Mouse (Mus musculus) myocyte (in vitro differentiated cells): Measurements from ENCODE around the gene Cd40lg. TPM values are rescaled to one million over a fixed set of nuclear protein-coding genes. Genes with fewer than 3 reads are reported as not detected.

Experiments used
- H3K27me3 ChIP-seq: one replicate; pipeline ENCODE4 v1.6.1; 2011; ENCODE audit not compliant: control insufficient read depth, insufficient read depth, insufficient read length
- H3K36me3 ChIP-seq: one replicate; pipeline ENCODE4 v1.6.1; 2011; ENCODE audit not compliant: control insufficient read depth, insufficient read depth
- H3K4me2 ChIP-seq: one replicate; pipeline ENCODE4 v1.6.1; 2011; ENCODE audit warnings: low read depth, control low read depth
- H3K4me3 ChIP-seq: one replicate; pipeline ENCODE4 v1.5.1; 2011; ENCODE audit warnings: mild to moderate bottlenecking, control low read depth, moderate library complexity
- H3K79me2 ChIP-seq: one replicate; pipeline ENCODE4 v1.6.1; 2011; ENCODE audit not compliant: control insufficient read depth, insufficient read depth
- H3ac ChIP-seq: one replicate; pipeline ENCODE4 v1.6.1; 2011; ENCODE audit not compliant: control insufficient read depth, insufficient read length
- CEBPB ChIP-seq: IDR thresholded peaks from 2 replicates; pipeline ENCODE4 v1.6.1; 2011; ENCODE audit warnings: mild to moderate bottlenecking, moderate library complexity; ENCODE audit not compliant: poor library complexity, insufficient read depth, severe bottlenecking
- E2F4 ChIP-seq: IDR thresholded peaks from one replicate; pipeline ENCODE4 v1.6.1; 2011; ENCODE audit warnings: mild to moderate bottlenecking, control low read depth, moderate library complexity; ENCODE audit not compliant: insufficient read depth
- MAX ChIP-seq: IDR thresholded peaks from one replicate; pipeline ENCODE4 v1.6.1; 2011; ENCODE audit warnings: low read depth, mild to moderate bottlenecking, control low read depth
- MYOD1 ChIP-seq, 3 experiments: IDR thresholded peaks; one replicate each; pipeline ENCODE4 v1.6.1; 2011; ENCODE audit warnings: control low read depth in 2 of 3, low read depth in 2 of 3, mild to moderate bottlenecking in 2 of 3, moderate library complexity in 1 of 3; ENCODE audit not compliant: insufficient read length in 2 of 3, control insufficient read depth in 1 of 3
- MYOG ChIP-seq, 3 experiments: IDR thresholded peaks; one replicate each; pipeline ENCODE4 v1.6.1; 2011; ENCODE audit warnings: control low read depth in 2 of 3, low read depth in 2 of 3, mild to moderate bottlenecking in 2 of 3; ENCODE audit not compliant: insufficient read length in 2 of 3, control insufficient read depth in 1 of 3, insufficient read depth in 1 of 3
- POLR2A ChIP-seq: IDR thresholded peaks from one replicate; pipeline ENCODE4 v1.6.1; 2011; ENCODE audit warnings: low read depth, mild to moderate bottlenecking, control low read depth, moderate library complexity; ENCODE audit not compliant: insufficient read length
- POLR2AphosphoS2 ChIP-seq: IDR thresholded peaks from one replicate; pipeline ENCODE4 v1.6.1; 2011; ENCODE audit warnings: low read depth, control low read depth; ENCODE audit not compliant: insufficient read length
- REST ChIP-seq: IDR thresholded peaks from one replicate; pipeline ENCODE4 v1.6.1; 2011; ENCODE audit warnings: mild to moderate bottlenecking, control low read depth, moderate library complexity; ENCODE audit not compliant: insufficient read depth, insufficient read length
- SRF ChIP-seq: IDR thresholded peaks from one replicate; pipeline ENCODE4 v1.6.1; 2011; ENCODE audit warnings: low read depth; ENCODE audit not compliant: control insufficient read depth, insufficient read length
- TCF12 ChIP-seq: IDR thresholded peaks from one replicate; pipeline ENCODE4 v1.6.1; 2011; ENCODE audit warnings: mild to moderate bottlenecking, control low read depth; ENCODE audit not compliant: poor library complexity, insufficient read depth, severe bottlenecking
- TCF3 ChIP-seq: IDR thresholded peaks from one replicate; pipeline ENCODE4 v1.6.1; 2011; ENCODE audit warnings: low read depth, control low read depth; ENCODE audit not compliant: insufficient read length
- USF1 ChIP-seq: IDR thresholded peaks from one replicate; pipeline ENCODE4 v1.6.1; 2011; ENCODE audit warnings: low read depth, mild to moderate bottlenecking, control low read depth, moderate library complexity
- polyA plus RNA-seq: library from polyadenylated mRNA; unstranded; fragments of >200 nt; fragmentation: generic; extraction: Trizol; gene quantifications from one replicate; pipeline ENCODE4 v1.2.1, GENCODE M21; 2012; ENCODE audit warnings: missing spikeins

Cd40lg gene
- polyA plus RNA-seq: not detected

DNA sequence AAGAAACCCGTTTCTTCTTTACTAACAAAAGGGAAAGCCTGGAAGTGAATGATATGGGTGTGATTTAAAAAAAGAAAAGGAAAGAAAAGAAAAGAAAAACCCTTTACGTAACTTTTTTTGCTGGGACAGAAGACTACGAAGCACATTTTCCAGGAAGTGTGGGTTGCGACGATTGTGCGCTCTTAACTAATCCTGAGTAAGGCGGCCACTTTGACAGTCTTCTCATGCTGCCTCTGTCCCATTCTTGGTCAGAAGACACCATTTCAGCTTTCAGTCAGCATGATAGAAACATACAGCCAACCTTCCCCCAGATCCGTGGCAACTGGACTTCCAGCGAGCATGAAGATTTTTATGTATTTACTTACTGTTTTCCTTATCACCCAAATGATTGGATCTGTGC, at the start of gene Cd40lg:
Cd40lg (plus strand) TSS at position 268 of the 400 bp plus-strand sequence.
- no peaks in the 10 kb centered on the region for H3K36me3 ChIP-seq
- no peak within 1 kb of the TSS for H3K4me2 ChIP-seq
- H3K4me3 ChIP-seq: no peak within 1 kb of the TSS
- TF ChIP-seq MYOD1 (IDR thresholded peaks at IDR 0.05; ENCODE audit: control insufficient read depth in 1 of 3, insufficient read length in 2 of 3, low read depth in 2 of 3) (no peak), REST (no peak), TCF12 (no peak), TCF3 (no peak), SRF (no peak), E2F4 (no peak), CEBPB (no peak), POLR2AphosphoS2 (no peak), MYOG (IDR thresholded peaks at IDR 0.05; ENCODE audit: control insufficient read depth in 1 of 3, insufficient read depth in 1 of 3, insufficient read length in 2 of 3, low read depth in 2 of 3) (no peak), POLR2A (no peak), USF1 (no peak), MAX (no peak)
- H3ac ChIP-seq: no peak within 1 kb of the TSS
- H3K79me2 ChIP-seq: no peaks in the 10 kb centered on the region
- H3K27me3 ChIP-seq: no peaks in the 10 kb centered on the region

DNA sequence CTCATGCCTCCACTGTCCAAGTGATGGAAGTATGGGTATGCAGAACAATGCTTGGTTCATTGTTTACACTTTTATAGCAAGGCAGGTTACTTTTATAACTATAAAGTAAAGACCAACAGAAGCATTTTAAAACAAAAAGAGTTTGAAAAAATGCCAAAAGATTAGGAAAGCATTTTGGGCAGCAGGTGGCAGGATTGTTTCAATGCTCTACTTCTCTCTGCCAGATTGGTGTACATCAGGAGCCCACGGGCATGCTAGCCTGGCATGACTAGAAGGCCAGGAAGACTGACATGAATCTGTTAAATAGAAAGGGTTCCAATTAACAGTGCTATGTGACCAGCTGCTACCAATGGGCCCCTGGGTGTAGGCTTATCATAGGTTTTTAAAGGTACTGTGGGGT, 45.4 kb upstream of the Cd40lg start:
- no peak overlapping the region for H3K4me3 ChIP-seq
- H3K79me2 ChIP-seq: no peaks in the 10 kb centered on the region
- no peak overlapping the region for H3ac ChIP-seq
- H3K27me3 ChIP-seq: no peaks in the 10 kb centered on the region
- H3K4me2 ChIP-seq: no peak overlapping the region
- H3K36me3 ChIP-seq: no peaks in the 10 kb centered on the region
- TF ChIP-seq POLR2AphosphoS2 (no peak), USF1 (no peak), TCF12 (no peak), SRF (no peak), CEBPB (no peak), TCF3 (no peak), MAX (no peak), MYOD1 (IDR thresholded peaks at IDR 0.05; ENCODE audit: control insufficient read depth in 1 of 3, insufficient read length in 2 of 3, low read depth in 2 of 3) (no peak), MYOG (IDR thresholded peaks at IDR 0.05; ENCODE audit: control insufficient read depth in 1 of 3, insufficient read depth in 1 of 3, insufficient read length in 2 of 3, low read depth in 2 of 3) (no peak), REST (no peak), POLR2A (no peak), E2F4 (no peak)

DNA sequence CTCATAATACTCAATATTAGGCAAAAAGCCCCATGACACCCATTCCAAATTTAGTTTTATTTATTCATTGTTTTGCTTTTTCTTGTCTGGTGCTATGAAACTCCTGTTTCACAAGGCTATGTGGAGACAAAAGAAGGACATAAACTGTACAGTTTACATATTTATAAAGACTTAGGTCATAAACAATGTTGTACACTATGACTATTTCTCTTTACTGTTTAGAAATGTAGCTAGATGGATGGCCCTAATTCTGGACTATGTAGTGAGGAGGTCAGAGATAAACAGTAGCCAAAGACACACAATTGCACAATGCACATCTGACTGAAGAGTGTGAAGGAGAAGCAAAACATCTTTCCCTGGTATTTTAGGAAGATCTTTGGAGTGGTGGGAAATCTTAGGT, 40.7 kb upstream of the Cd40lg start:
- Histone ChIP-seq H3K79me2 (no peaks in the 10 kb centered on the region), H3K4me3 (no peak overlapping the region), H3ac (no peak overlapping the region), H3K36me3 (no peaks in the 10 kb centered on the region), H3K4me2 (no peak overlapping the region), H3K27me3 (no peaks in the 10 kb centered on the region)
- TF ChIP-seq CEBPB (no peak), REST (no peak), MYOD1 (IDR thresholded peaks at IDR 0.05; ENCODE audit: control insufficient read depth in 1 of 3, insufficient read length in 2 of 3, low read depth in 2 of 3) (no peak), TCF12 (no peak), USF1 (no peak), TCF3 (no peak), SRF (no peak), MYOG (IDR thresholded peaks at IDR 0.05; ENCODE audit: control insufficient read depth in 1 of 3, insufficient read depth in 1 of 3, insufficient read length in 2 of 3, low read depth in 2 of 3) (no peak), POLR2AphosphoS2 (no peak), POLR2A (no peak), MAX (no peak), E2F4 (no peak)

DNA sequence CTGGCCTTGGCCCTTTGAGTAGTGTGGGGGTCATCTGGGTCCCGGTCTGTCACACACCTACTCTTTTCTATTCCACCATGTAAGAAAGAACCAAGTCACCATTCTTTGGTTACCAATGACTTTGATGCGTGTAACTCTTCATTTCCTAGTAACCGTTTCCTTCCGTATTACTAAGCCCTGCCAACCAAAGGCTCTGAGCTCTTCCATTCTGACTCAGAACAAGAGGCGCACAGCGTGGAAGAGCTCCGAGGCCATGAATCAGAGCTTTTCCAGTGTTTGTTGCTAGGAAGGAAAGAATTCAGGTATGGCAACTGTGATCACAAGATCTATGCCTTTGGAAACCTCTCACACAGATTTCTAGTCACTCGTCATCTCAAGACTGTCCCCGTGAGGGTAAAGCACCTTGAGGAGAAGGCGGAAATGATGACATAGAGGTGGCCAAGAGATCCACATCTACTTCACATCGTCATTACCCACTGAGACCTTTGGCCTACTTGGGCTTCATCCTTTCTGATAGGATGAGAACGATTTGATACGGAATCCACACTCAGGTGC, 34.6 kb upstream of the Cd40lg start:
- Histone ChIP-seq H3K79me2 (no peaks in the 10 kb centered on the region), H3K4me2 (no peak overlapping the region), H3K27me3 (no peaks in the 10 kb centered on the region), H3K36me3 (no peaks in the 10 kb centered on the region), H3K4me3 (no peak overlapping the region), H3ac (no peak overlapping the region)
- TF ChIP-seq MYOG (IDR thresholded peaks at IDR 0.05; ENCODE audit: control insufficient read depth in 1 of 3, insufficient read depth in 1 of 3, insufficient read length in 2 of 3, low read depth in 2 of 3): no peak
- no peak for TF ChIP-seq USF1
- TF ChIP-seq CEBPB: no peak

DNA sequence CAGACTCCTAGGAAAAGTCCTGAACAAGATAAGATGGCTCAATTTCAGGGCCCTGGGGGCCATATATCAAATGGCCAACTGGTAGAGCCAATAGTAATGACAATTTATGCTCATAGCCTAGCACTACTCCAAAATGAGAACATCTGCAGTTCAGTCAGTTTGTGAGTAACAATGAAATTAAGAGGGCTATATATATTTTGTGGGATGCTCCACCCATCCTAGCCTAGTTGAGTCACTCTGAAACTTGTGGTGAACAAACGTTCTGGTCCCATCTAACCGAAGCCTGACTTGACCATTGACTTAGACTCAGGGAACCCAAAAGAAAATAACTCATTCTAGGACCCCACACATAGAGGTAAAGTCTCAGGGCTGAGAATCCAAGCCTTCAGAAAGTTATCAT, 29.5 kb upstream of the Cd40lg start:
- no peaks in the 10 kb centered on the region for H3K27me3 ChIP-seq
- TF ChIP-seq REST: no peak
- TF ChIP-seq TCF12: no peak
- TF ChIP-seq MYOG (IDR thresholded peaks at IDR 0.05; ENCODE audit: control insufficient read depth in 1 of 3, insufficient read depth in 1 of 3, insufficient read length in 2 of 3, low read depth in 2 of 3): no peak
- TF ChIP-seq POLR2A: no peak
- TF ChIP-seq MYOD1 (IDR thresholded peaks at IDR 0.05; ENCODE audit: control insufficient read depth in 1 of 3, insufficient read length in 2 of 3, low read depth in 2 of 3): no peak
- TF ChIP-seq POLR2AphosphoS2: no peak
- TF ChIP-seq USF1: no peak
- TF ChIP-seq MAX: no peak
- no peak for TF ChIP-seq E2F4
- no peak for TF ChIP-seq CEBPB
- TF ChIP-seq SRF: no peak
- TF ChIP-seq TCF3: no peak

More for the DNA sequence above, 29.5 kb upstream of the Cd40lg start:
- no peak overlapping the region for H3K4me3 ChIP-seq
- no peaks in the 10 kb centered on the region for H3K79me2 ChIP-seq
- no peak overlapping the region for H3ac ChIP-seq
- no peak overlapping the region for H3K4me2 ChIP-seq
- no peaks in the 10 kb centered on the region for H3K36me3 ChIP-seq
